Mouse (Mus musculus) adrenal gland, postnatal 0 days (tissue): ENCODE measurements around the gene Hoxb7. TPM values are rescaled to one million over a fixed set of nuclear protein-coding genes. Genes with fewer than 3 reads are reported as not detected.
A peak's percentile ranks its signal among the peaks of the same experiment; 100 is the strongest.

ENCODE experiments used
- microRNA-seq: library from miRNA; unstranded; fragments of <30 nt; microRNA quantifications from one replicate; pipeline ENCODE4, GENCODE M21; 2016; ENCODE audit warnings: borderline replicate concordance; ENCODE audit not compliant: insufficient number of aligned reads
- polyA plus RNA-seq: library from polyadenylated mRNA; unstranded; fragments of >200 nt; fragmentation: Nextera tagmentation; extraction: Ambion mirVana; gene quantifications from 2 replicates; pipeline ENCODE4 v1.2.1, GENCODE M21; 2015

Hoxb7 gene
- polyA plus RNA-seq: 44.2 and 62.6 TPM in 2 replicates

DNA sequence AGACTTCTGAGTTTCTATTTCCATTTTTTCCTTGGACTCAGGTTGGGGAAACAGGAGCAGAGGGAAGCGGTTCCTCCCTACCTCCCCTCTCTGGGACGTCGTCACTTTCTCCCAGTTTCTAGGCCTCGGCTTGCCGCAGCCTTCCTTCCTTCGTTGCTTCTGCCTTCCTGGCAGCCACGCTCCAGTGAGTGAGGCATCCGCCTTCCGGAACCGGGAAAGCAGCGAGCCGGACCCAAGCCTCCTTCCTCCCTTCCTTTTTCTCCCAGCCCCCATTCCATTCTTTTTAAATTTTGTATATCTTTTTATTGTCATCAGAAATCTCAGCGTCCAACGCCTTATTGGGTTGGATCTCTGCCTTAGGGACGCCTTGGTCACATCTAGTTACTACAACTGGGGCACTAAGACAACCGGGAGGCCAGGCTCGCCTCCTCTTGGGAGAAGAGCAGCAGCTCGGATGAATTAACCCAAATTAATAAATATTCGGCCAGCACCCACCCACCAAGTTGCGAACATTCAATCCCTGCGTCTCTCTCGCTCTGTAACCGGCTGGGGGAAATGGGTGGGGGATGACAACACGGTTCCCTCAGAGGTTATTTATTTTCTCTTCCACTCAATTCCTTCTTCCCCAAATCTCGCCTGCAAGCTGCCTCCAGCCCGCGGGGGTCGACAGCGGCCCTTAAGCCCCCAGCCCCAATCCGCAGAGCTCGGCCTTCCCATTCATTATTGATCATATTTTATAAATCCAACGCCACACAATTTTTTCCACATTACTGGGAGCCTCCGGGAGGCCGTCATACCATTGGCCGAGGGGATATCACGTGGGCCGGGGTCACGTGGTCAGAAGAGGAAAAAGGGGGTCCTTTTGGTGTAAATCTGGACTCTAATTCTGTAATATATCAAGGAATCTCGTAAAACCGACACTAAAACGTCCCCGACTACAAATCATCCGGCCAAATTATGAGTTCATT lies at the start of gene Hoxb7:
Gene Hoxb7 (plus strand): TSS at position 853 of the 968 bp plus-strand sequence.

DNA sequence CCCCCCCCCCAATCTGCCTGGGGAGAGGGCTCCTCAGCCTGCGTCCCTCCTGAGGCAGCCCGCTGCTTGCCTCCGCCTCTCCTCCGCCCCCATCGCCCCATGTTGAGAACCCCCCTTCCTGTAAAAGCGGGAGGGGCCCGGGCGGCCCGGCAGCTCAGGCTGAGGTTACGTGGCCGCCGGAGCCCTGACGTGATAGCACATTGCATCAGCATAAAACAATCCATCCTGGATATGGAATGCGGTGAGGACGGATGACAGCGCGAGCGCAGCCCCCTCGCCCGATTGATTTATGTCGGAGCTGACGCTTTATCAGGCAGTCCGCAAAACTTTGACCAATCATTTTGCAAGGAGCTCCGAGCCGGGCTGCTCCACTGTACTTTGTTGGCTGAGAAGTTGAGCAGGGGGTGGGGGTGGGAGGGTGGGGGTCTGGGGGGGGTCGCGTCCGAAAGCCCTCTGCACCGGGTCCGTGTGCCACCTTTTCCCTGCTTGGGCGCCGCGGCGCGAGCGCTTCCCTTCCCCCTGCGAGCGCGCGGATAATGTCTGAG lies 15.4 kb upstream of the Hoxb7 start, which contains the start of gene Hoxb9:
Gene Hoxb9 (plus strand): TSS at position 462 of the 545 bp plus-strand sequence.

DNA sequence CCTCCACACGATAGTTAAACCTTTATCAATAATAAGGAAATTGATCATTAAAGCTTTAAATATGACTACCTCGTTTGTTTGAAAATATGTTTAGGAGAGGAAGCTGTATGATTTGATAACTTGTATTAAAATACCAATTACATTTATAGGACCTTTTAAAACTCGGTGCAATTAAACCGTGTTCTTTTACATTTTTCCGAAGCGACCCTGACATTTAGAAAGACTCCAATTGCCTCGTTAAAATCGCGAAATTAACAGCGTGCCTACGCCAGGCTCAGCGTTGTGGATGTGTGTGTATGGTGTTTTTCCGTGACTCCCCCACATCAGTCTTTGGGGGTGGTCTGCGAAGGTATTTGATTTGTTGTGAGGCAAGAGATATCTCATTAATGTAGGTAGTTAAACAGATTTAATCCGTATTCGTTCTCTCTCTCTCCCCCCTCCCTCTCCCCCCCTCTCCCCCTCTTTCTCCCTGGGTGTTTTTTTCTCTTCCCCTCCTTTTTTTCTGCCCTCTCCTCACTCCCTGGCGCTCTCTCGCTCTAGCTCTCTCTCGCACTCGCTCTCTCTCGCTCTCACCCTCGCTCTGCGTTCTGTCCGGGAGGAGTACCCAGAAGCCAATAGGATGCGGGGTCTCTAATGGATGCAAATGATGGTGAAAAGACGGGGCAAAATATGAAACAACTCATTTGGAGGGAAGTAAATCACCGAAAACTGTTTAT lies 4.4 kb upstream of the Hoxb7 start, which contains the start of gene Hoxb8:
Gene Hoxb8 (plus strand): TSS at position 51 of the 716 bp plus-strand sequence.

DNA sequence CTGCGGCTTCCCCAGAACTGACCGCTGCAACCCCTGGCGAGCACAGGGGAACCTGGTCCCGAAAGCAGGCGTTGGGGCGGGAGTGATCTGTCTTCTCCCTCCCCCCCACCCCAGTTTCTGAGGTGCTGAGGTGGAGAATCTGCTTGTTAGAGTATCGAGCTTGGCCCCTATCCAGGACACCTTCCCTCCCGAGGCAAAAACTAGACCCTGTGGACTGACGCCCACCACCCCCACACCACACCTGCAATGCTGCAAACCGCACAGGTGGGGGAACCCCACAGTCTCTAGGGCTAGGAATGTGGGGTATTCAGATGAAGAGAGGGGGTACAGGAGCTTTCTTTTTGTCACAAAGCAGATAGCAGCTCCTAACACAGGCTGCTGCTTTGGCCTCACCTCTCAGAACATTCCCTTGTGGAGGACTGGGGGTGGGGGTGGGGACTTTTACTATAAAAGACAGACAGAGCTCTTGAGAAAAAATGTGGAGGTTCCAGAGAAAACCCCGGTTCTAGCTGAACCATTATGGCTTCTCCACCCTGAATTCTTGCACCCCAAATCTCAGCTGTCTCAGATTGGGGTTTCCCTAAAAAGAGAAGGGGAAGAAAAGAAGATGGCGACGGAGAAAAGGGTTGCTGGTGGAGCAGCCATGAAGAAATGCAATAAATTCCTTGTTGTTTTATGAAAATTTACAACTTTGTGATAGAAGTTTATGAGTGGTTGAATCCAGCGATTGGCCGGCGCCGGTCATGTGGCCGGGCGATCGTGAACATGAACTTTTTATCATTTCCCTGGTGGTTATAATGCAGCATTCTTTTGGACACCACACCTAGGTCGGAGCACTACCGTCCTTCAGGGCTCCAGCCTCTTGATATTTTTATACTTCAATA lies 5.5 kb downstream of the Hoxb7 start, which contains the start of gene Hoxb6:
Gene Hoxb6 (plus strand): TSS at position 796 of the 884 bp plus-strand sequence.

DNA sequence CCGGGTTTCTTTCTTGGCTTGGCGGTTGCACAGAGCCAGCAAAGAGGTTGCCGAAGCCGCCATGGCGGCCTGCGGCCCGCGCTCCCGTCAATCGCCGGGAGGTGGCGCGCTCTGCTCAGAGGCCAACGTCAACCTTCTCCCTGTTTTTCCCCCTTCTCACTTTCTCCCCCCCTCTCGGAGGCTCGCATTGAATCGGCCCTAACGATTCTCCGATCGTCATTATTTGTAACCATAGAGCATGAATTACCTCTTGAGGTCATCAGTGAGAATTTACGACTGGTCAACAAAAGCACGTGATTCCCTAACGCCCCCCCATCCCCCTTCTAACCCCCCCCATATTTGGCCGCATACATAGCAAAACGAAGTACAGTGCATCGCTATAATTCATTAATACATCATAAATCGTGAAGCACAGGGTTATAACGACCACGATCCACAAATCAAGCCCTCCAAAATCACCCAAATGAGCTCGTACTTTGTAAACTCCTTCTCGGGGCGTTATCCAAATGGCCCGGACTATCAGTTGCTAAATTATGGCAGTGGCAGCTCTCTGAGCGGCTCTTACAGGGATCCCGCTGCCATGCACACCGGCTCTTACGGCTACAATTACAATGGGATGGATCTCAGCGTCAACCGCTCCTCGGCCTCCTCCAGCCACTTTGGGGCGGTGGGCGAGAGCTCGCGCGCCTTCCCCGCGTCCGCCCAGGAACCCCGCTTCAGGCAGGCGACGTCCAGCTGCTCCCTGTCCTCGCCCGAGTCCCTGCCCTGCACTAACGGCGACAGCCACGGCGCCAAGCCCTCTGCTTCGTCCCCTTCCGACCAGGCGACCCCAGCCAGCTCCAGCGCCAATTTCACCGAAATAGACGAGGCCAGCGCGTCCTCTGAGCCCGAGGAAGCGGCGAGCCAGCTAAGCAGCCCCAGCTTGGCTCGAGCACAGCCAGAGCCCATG lies 17.0 kb downstream of the Hoxb7 start, which contains the start of gene Hoxb5:
Gene Hoxb5 (plus strand): TSS at position 186 of the 949 bp plus-strand sequence.

DNA sequence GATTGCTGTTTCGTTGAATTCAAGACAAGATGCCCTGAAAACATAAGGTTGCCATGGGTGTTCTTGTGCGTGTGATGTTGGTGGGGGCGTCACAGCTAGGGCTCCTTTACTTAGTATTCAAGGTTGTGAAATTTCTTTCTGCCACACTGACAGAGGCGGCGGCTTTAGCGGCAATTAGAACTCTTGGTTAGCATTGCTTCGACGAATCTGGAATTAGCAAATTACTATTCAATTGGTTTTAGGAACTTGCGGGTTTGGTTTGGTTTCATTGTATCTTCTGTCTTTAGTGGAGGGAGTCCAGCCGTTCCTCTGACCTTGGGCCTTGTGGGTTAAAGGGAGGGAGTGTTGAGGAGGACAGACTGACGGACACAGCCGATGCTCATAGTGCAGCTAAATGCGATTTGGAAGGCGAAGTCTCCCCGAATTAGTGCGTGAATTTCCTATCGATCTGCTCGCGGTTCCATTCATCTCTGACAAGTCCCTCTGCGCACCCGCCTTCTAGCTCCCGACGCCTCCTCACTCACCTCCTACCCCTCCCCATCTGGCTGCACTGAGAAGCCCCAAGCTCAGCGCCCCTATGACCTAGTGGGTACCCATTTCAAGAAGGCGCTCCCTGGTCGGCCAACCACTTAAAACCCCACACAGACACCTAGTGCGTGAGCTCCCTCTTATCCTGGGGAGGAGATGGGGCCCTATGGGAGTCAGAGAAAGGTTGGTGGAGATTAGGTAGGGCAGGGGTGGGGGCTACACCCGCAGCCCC lies 31.4 kb downstream of the Hoxb7 start, which contains the start of gene Hoxb4:
Gene Hoxb4 (plus strand): TSS at position 660 of the 760 bp plus-strand sequence.

DNA sequence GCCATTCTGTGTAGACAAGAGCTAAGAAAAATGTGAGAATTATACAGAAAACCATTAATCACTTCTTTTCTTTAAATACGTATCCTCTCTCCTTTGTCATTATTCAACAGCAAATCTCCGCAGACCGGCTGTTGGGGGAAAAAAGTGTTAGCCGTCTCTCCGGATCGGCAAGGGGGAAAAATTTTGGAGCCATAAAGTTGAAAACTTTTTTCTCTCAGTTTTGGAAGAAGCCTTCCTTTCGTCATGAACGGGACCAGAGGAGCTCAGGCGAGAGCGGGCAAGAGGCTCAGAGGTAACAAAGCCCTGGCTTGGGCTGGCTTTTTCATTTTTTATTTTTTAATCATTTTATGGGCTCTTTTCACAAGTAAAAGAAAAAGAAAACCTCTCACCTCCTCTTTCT lies 36.7 kb downstream of the Hoxb7 start, which contains the start of gene Hoxb3:
Gene Hoxb3 (plus strand): TSS at position 173 of the 400 bp plus-strand sequence.

Small RNA genes lying within 50 kb of the gene (microRNA-seq; reads per million reads assigned to microRNA genes)
- gene Mir10a: 85,112 reads per million, percentile 100 among the genes with 10 or more reads in this experiment
- 26.6 reads per million, percentile 27 among the genes with 10 or more reads in this experiment for gene Mir196a-1

Other genes with a start within 250 kb of the Hoxb7 start
- 24.1 and 26.4 TPM in 2 replicates for gene Ube2z, start 221.2 kb upstream of the Hoxb7 start, polyA plus RNA-seq
- 544 and 782 TPM in 2 replicates for gene Atp5g1, start 211.0 kb upstream of the Hoxb7 start, polyA plus RNA-seq
- gene Calcoco2, start 174.7 kb upstream of the Hoxb7 start, polyA plus RNA-seq: not detected in 2 replicates
- not detected in 2 replicates for gene Ttll6, start 152.8 kb upstream of the Hoxb7 start, polyA plus RNA-seq
- gene Hoxb13, start 92.3 kb upstream of the Hoxb7 start, polyA plus RNA-seq: not detected in 2 replicates
- 5.8 and 16.8 TPM in 2 replicates for gene Hoxb9, start 15.2 kb upstream of the Hoxb7 start, polyA plus RNA-seq
- gene Hoxb8, start 4.7 kb upstream of the Hoxb7 start, polyA plus RNA-seq: 3.9 and 8.9 TPM in 2 replicates
- 19.5 and 38.7 TPM in 2 replicates for gene Hoxb6, start 5.9 kb downstream of the Hoxb7 start, polyA plus RNA-seq
- 2.8 and 9.2 TPM in 2 replicates for gene Hoxb5, start 16.7 kb downstream of the Hoxb7 start, polyA plus RNA-seq
- gene Hoxb4, start 31.6 kb downstream of the Hoxb7 start, polyA plus RNA-seq: 1.3 and 3.1 TPM in 2 replicates
- 1.4 and 3.3 TPM in 2 replicates for gene Hoxb3, start 36.7 kb downstream of the Hoxb7 start, polyA plus RNA-seq
- 13.2 and 23.1 TPM in 2 replicates for gene Hoxb2, start 63.9 kb downstream of the Hoxb7 start, polyA plus RNA-seq
- not detected in 2 replicates for gene Hoxb1, start 79.1 kb downstream of the Hoxb7 start, polyA plus RNA-seq
- 6.4 and 10.9 TPM in 2 replicates for gene Skap1, start 178.0 kb downstream of the Hoxb7 start, polyA plus RNA-seq